Mouse (Mus musculus) forebrain, postnatal 0 days (tissue): ENCODE measurements around the gene Gm21985. TPM values are rescaled to one million over a fixed set of nuclear protein-coding genes. Genes with fewer than 3 reads are reported as not detected.

ENCODE experiments used
- ATAC-seq: fragments of 200-750 bp; cut with Nextera tagmentation; 2 replicates; pipeline ENCODE4 v1.8.0; 2017; ENCODE audit warnings: mild to moderate bottlenecking, moderate library complexity
- DNase-seq: peaks from one replicate; pipeline ENCODE4 v3.0.0-alpha.2; 2015
- H3K27ac ChIP-seq: fragments of 300-500 bp; sonication (generic); 2 replicates; pipeline ENCODE4 v1.5.1; 2014; ENCODE audit warnings: low read depth, mild to moderate bottlenecking, antibody characterized with exemption, low read length, moderate library complexity, mixed read lengths
- H3K27me3 ChIP-seq: fragments of 300-500 bp; sonication (generic); 2 replicates; pipeline ENCODE4 v1.6.1; 2014; ENCODE audit warnings: mild to moderate bottlenecking, low read length, mixed read lengths; ENCODE audit not compliant: insufficient read depth
- H3K36me3 ChIP-seq: fragments of 300-500 bp; sonication (generic); 2 replicates; pipeline ENCODE4 v1.6.1; 2014; ENCODE audit warnings: mild to moderate bottlenecking, moderate library complexity; ENCODE audit not compliant: insufficient read depth
- H3K4me1 ChIP-seq: fragments of 300-500 bp; sonication (generic); 2 replicates; pipeline ENCODE4 v1.6.1; 2014; ENCODE audit warnings: antibody characterized with exemption; ENCODE audit not compliant: insufficient read depth
- H3K4me2 ChIP-seq: fragments of 300-500 bp; sonication (generic); 2 replicates; pipeline ENCODE4 v1.6.1; 2014; ENCODE audit warnings: low read depth, mild to moderate bottlenecking, moderate library complexity
- H3K4me3 ChIP-seq: fragments of 300-500 bp; sonication (generic); 2 replicates; pipeline ENCODE4 v1.5.1; 2014; ENCODE audit warnings: low read depth, low read length, mixed read lengths
- H3K9ac ChIP-seq: fragments of 300-500 bp; sonication (generic); 2 replicates; pipeline ENCODE4 v1.6.1; 2014; ENCODE audit warnings: mild to moderate bottlenecking
- H3K9me3 ChIP-seq: fragments of 300-500 bp; sonication (generic); 2 replicates; pipeline ENCODE4 v1.6.1; 2016; ENCODE audit warnings: low read length
- CTCF ChIP-seq: sonication (generic); IDR thresholded peaks from 2 replicates; pipeline ENCODE4 v1.5.1; 2016; ENCODE audit warnings: antibody characterized with exemption, control low read depth, low read depth
- WGBS: fragments of 180-500 bp; shearing (Covaris S2); extraction: QIAGEN DNeasy Blood & Tissue Kit; methylation state at CpG from one replicate; pipeline ENCODE4 v1.1.7; 2014; 5-methylcytosine and 5-hydroxymethylcytosine counted together
- polyA plus RNA-seq: library from polyadenylated mRNA; unstranded; fragments of >200 nt; fragmentation: Nextera tagmentation; extraction: Ambion mirVana; gene quantifications from 2 replicates; pipeline ENCODE4 v1.2.1, GENCODE M21; 2015
- total RNA-seq: library from RNA; depleted of rRNA; stranded (reverse); fragments of >200 nt; gene quantifications from 2 replicates; pipeline ENCODE4 v1.2.3, GENCODE M21; 2014

Gm21985 gene
- total and polyA plus RNA-seq, 2 experiments from 2014 or later, result 1.9 TPM; not detected in 1

DNA sequence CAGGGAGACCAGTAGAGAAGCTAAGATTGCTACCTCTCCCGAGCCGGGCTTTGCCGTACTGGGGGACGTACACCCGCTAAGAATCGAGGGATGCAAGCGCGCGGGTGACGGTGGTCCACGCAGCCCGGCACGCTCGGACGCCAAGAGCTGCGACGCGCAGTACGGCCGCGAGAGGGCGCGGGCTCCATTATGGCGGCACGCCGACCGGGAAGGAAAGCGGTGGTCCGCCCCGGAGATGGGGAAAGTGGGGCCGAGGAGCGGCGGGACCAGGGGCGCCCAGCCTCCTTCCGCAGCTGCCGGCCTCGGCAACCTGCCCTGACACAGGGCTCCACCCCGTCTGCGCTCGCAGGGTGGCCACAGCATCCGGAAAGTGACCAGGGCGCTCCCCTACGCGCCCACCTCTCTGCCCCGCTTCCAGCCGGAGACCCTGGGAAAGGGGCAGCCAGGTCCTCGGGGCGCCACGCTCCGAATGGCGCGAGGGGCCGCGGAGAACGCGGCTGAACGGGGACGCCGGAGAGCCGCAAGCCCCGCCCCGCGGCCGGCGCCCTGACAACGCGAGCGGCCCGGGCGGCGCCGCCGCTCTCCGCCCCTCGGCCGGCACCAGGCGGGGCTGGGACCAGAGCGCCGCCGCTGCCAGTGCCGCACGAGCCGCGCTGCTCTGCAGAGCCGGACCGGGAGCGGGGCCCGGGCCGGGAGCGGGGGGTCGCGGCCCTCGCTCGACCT, 26.7 kb upstream of the Gm21985 start, which contains the start of gene Lpcat4:
TSS of gene Lpcat4 (plus strand) at position 257 of the 723 bp plus-strand sequence.
- peak; percentile 87 for ATAC-seq
- Histone ChIP-seq H3K4me1 (no peaks in the 10 kb centered on the region), H3K9me3 (no peaks in the 10 kb centered on the region), H3K9ac (peak within 1 kb of the TSS; percentile 96), H3K4me2 (peak within 1 kb of the TSS; percentile 77), H3K4me3 (peak within 1 kb of the TSS; percentile 83), H3K27ac (peak within 1 kb of the TSS; percentile 93), H3K27me3 (no peaks in the 10 kb centered on the region), H3K36me3 (peaks cover 4% of the 10 kb centered on the region)
- DNase-seq, result peak; percentile 93
- WGBS, result 3% methylated on average over 68 of the region's 94 CpGs
- peak; percentile 95 for TF ChIP-seq CTCF

DNA sequence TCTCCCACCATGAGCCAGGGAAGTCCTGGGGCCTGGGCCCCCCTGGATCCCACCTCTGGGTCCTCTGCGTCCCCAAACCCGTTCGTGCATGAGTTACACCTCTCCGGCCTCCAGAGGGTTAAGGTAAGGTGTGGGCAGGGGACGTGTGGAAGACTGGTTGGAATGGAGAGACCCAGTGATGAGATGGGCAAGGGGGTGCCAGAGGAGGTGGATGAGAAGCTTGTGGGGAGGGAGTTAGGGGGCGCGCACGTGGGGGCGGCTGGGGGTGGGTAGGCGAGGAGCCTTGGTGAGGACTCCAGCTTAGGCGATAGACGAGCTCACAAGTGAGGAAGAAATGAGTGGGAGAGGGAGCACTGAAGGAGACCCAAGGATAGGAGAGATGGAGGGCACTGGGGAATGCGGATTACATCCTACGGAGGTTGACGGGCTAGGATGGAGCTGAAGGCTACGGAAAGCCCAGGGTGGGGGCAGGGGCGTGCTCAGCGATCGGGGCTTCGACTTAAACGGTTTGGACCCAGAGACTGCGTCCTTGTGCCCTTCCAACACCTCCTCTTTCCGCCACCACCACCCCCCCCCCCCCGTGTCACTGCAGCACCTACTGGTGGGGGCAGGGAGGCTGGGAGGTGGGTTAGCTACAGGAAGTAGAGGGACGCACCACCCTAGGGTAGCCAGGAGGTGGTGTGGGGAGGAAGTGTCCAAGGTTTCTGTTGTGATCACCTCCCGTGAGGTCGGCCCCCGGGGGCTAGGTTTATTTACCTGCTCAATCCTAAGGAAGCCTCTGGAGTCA, 26.0 kb upstream of the Gm21985 start:
- Histone ChIP-seq H3K4me1 (no peaks in the 10 kb centered on the region), H3K9ac (peak overlapping the region; percentile 96), H3K9me3 (no peaks in the 10 kb centered on the region), H3K36me3 (peaks cover 10% of the 10 kb centered on the region), H3K27ac (peak overlapping the region; percentile 93), H3K4me2 (peak overlapping the region; percentile 77), H3K4me3 (peak overlapping the region; percentile 83), H3K27me3 (no peaks in the 10 kb centered on the region)
- TF ChIP-seq CTCF, result peak; percentile 42
- DNase-seq (peak; percentile 71), ATAC-seq (peak; percentile 68)
- WGBS, result under 1% methylated on average over 25 of the region's 28 CpGs

DNA sequence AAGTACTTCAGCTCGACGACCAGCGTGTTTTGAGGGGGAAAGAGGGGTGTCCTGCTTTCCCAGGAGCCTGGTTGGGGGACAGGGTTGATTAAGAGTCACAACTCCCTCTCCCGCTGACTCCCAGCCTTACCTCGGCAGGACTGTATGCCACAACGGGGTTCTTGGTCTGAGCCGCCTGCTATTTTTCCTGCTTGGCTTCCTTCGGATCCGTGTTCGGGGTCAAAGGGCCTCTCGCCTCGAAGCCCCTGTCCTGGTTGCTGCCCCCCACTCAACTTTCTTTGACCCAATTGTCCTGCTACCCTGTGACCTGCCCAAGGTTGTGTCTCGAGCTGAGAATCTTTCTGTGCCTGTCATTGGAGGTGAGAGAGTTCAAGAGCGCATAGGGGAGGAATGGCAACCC, 24.3 kb upstream of the Gm21985 start:
- Histone ChIP-seq H3K36me3 (peaks cover 16% of the 10 kb centered on the region), H3K9ac (no peak overlapping the region), H3K4me3 (no peak overlapping the region), H3K27me3 (no peaks in the 10 kb centered on the region), H3K4me1 (no peaks in the 10 kb centered on the region), H3K9me3 (no peaks in the 10 kb centered on the region), H3K4me2 (no peak overlapping the region), H3K27ac (no peak overlapping the region)
- ATAC-seq (no peak), DNase-seq (no peak)
- 86% methylated on average over 14 of the region's 14 CpGs for WGBS
- no peak for TF ChIP-seq CTCF

DNA sequence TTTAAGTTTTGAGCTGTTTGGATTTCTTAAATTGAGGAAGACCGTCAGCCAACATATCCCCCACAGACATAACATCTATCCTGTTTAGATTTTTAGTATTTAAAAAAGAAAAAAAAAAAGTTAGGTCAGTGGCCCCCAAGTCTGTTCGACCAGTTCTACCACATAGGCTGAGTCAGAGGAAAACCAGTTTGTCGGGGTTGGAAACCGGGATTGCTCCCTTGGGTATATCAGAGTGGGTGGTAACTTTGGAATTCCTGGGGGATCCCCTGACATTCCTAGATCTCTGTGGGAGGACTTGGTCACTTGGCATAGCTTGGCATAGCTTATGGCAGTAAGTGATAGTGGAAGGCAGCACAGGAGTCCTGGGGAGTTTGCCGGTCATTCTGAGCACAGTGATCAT, 20.8 kb upstream of the Gm21985 start:
- Histone ChIP-seq H3K4me2 (no peak overlapping the region), H3K9ac (no peak overlapping the region), H3K27me3 (no peaks in the 10 kb centered on the region), H3K9me3 (no peaks in the 10 kb centered on the region), H3K4me3 (no peak overlapping the region), H3K36me3 (peaks cover 16% of the 10 kb centered on the region), H3K27ac (no peak overlapping the region), H3K4me1 (no peaks in the 10 kb centered on the region)
- DNase-seq (no peak), ATAC-seq (no peak)
- no peak for TF ChIP-seq CTCF
- WGBS, result 94% methylated on average over 5 of the region's 5 CpGs

DNA sequence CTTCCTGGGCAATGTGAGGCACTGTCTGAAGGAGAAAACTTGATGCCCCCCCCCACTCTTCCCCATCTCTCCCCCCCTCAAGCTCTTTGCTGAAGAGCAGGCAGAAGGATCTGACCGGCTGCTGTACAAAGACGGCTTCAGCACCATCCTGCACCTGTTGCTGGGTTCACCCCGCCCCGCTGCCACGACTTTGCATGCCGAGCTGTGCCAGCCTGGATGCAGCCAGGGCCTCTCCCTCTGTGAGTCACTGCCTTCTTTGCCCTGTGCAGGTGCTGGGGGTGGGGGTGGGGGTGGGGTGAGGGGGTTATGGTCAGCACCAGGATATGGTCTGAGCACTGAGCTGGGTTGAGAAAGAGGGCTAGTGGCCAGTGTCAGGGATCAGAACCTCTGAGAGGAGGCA, 19.9 kb upstream of the Gm21985 start:
- TF ChIP-seq CTCF, result no peak
- H3K4me1 ChIP-seq, result no peaks in the 10 kb centered on the region
- H3K27ac ChIP-seq, result no peak overlapping the region
- no peak overlapping the region for H3K4me3 ChIP-seq
- H3K9ac ChIP-seq, result no peak overlapping the region
- H3K4me2 ChIP-seq, result no peak overlapping the region
- H3K27me3 ChIP-seq, result no peaks in the 10 kb centered on the region
- 95% methylated on average over 6 of the region's 6 CpGs for WGBS
- peaks cover 16% of the 10 kb centered on the region for H3K36me3 ChIP-seq
- H3K9me3 ChIP-seq, result no peaks in the 10 kb centered on the region
- ATAC-seq, result no peak
- DNase-seq, result no peak

DNA sequence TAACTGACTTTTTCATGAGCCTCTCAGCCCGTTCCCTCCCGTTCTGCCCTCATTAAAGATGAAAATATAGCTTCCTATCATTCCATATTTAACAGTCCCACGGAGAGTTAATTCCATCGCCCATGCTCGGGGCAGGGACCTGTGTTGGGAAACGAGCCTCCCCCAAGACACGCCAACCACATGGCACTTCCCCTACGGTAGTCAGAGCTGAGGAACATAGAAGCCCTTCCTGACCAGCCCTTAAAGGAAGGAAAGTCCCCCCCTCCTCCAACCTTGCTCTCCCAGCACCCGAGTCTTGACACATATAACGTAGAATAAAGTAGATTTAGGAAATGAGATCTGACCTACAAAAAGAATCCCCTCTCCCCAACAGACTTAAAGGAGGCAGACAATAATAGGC, 18.8 kb upstream of the Gm21985 start:
- Histone ChIP-seq H3K27me3 (no peaks in the 10 kb centered on the region), H3K27ac (no peak overlapping the region), H3K9me3 (no peaks in the 10 kb centered on the region), H3K36me3 (peaks cover 16% of the 10 kb centered on the region), H3K9ac (no peak overlapping the region), H3K4me2 (no peak overlapping the region), H3K4me1 (no peaks in the 10 kb centered on the region), H3K4me3 (no peak overlapping the region)
- TF ChIP-seq CTCF, result no peak
- WGBS, result 86% methylated on average over 10 of the region's 10 CpGs
- ATAC-seq (no peak), DNase-seq (no peak)
